Mouse (Mus musculus): ENCODE results near the gene Olfr847. TPM values are rescaled to one million over a fixed set of nuclear protein-coding genes. Genes with fewer than 3 reads are reported as not detected.

Gene Olfr847
- polyA plus RNA-seq (2014; fragmentation: Nextera tagmentation; extraction: Ambion mirVana), result not detected in 2 replicates

DNA sequence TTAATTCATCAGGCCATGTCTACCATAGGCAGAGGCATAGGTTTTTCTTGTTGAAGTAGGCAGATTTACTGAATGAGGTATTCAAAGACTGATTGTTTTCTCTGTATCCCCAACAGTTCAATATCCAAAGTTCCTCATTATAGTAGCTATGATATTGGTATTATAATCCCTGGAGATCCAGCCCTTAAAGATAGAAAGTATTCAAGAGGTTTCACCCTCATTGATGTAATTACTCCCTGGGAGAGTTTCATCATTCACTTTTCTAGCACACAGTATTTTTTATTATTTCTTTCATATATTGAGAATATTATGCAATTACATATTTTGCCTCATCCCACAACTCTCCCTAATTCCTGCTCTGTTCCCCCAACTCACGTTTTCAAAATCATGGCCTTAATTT is at the start of gene Olfr847:
Gene Olfr847 (minus strand): TSS at position 101 of the 400 bp plus-strand sequence.
- H3K4me1 ChIP-seq (ENCODE audit: control insufficient read depth, insufficient read depth, low read length), result no peaks in the 10 kb centered on the region
- H3K27ac ChIP-seq (replicated peaks; ENCODE audit: low read depth, low read length), result no peak within 1 kb of the TSS
- WGBS, result 75% methylated on average over 1 of the region's 1 CpGs
- ATAC-seq (ENCODE audit: insufficient number of reproducible peaks, low FRiP score, low TSS enrichment, low read depth) (no peak), DNase-seq (ENCODE audit: low spot score) (no peak)
- no peak within 1 kb of the TSS for H3K4me2 ChIP-seq (ENCODE audit: low read depth, severe bottlenecking)
- no peaks in the 10 kb centered on the region for H3K9me3 ChIP-seq (ENCODE audit: control insufficient read depth, low read length)
- H3K9ac ChIP-seq (ENCODE audit: low read length), result no peak within 1 kb of the TSS
- no peaks in the 10 kb centered on the region for H3K36me3 ChIP-seq (ENCODE audit: control insufficient read depth, insufficient read depth, low read length)
- H3K27me3 ChIP-seq (ENCODE audit: control insufficient read depth, insufficient read depth, low read length), result no peaks in the 10 kb centered on the region
- no peak within 1 kb of the TSS for H3K4me3 ChIP-seq (ENCODE audit: low read depth, low read length)

DNA sequence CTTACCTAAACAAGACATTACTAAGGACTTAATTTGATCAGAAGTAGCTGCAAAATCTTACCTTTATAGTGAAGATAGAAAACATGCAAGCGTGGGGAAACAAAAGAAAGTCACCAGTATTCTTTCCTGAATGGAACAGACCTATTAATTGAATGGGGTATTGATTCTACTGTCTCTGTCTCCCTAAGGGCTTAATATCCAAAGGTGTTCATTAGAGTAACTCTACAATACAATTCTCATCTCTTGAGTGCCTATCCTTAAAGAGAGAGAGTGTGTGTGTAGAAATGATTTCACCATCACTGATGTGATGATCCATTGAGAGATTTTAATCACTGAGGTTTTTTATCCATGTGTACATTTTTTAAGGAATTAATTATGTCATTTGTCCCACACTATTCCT is 14.6 kb downstream of the Olfr847 start, which contains the start of gene Olfr846:
Gene Olfr846 (minus strand): TSS at position 101 of the 400 bp plus-strand sequence.
- Histone ChIP-seq H3K27ac (replicated peaks; ENCODE audit: low read depth, low read length) (no peak within 1 kb of the TSS), H3K9ac (ENCODE audit: low read length) (no peak within 1 kb of the TSS), H3K4me2 (ENCODE audit: low read depth, severe bottlenecking) (no peak within 1 kb of the TSS), H3K27me3 (ENCODE audit: control insufficient read depth, insufficient read depth, low read length) (no peaks in the 10 kb centered on the region), H3K4me3 (ENCODE audit: low read depth, low read length) (no peak within 1 kb of the TSS), H3K36me3 (ENCODE audit: control insufficient read depth, insufficient read depth, low read length) (no peaks in the 10 kb centered on the region), H3K4me1 (ENCODE audit: control insufficient read depth, insufficient read depth, low read length) (no peaks in the 10 kb centered on the region), H3K9me3 (ENCODE audit: control insufficient read depth, low read length) (0 out of 2 replicates have a peak, but pooled peaks cover 2% of the 10 kb centered on the region)
- DNase-seq (ENCODE audit: low spot score) (no peak), ATAC-seq (ENCODE audit: insufficient number of reproducible peaks, low FRiP score, low TSS enrichment, low read depth) (no peak)
- 69% methylated on average over 1 of the region's 1 CpGs for WGBS

DNA sequence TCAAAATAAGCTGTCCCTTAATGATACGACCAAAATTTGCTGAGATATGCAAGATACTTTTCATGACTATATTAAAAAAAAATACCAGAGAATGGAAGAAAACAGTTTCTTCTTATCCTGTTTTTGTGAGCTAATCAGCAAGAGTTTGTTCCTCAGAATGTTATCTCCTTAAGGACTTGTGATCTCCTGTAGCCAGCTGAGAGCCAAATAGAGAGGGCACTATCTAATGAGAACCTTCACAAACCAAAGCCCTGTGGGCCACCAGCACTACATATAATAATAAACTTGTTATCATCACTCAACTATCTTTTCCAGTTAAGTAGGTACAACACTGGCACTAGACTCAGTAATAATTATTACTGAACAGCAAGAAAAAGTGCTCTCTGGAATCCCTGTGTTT is 42.3 kb downstream of the Olfr847 start, which contains the start of gene Olfr845:
Gene Olfr845 (plus strand): TSS at position 301 of the 400 bp plus-strand sequence.
- 80% methylated on average over 1 of the region's 1 CpGs for WGBS
- H3K27me3 ChIP-seq (ENCODE audit: control insufficient read depth, insufficient read depth, low read length), result no peaks in the 10 kb centered on the region
- no peak within 1 kb of the TSS for H3K27ac ChIP-seq (replicated peaks; ENCODE audit: low read depth, low read length)
- no peak for ATAC-seq (ENCODE audit: insufficient number of reproducible peaks, low FRiP score, low TSS enrichment, low read depth)
- no peak within 1 kb of the TSS for H3K9ac ChIP-seq (ENCODE audit: low read length)
- no peak within 1 kb of the TSS for H3K4me3 ChIP-seq (ENCODE audit: low read depth, low read length)
- no peak within 1 kb of the TSS for H3K4me2 ChIP-seq (ENCODE audit: low read depth, severe bottlenecking)
- no peak for DNase-seq (ENCODE audit: low spot score)
- H3K4me1 ChIP-seq (ENCODE audit: control insufficient read depth, insufficient read depth, low read length), result no peaks in the 10 kb centered on the region
- H3K9me3 ChIP-seq (ENCODE audit: control insufficient read depth, low read length), result no peaks in the 10 kb centered on the region; the same call in 1 of the 2 replicates
- no peaks in the 10 kb centered on the region for H3K36me3 ChIP-seq (ENCODE audit: control insufficient read depth, insufficient read depth, low read length)

Other genes with a start within 250 kb of the Olfr847 start
- not detected in 2 replicates for gene Olfr837, start 242.4 kb downstream of the Olfr847 start, polyA plus RNA-seq (2014; fragmentation: Nextera tagmentation; extraction: Ambion mirVana)
- not detected in 2 replicates for gene Olfr839-ps1, start 201.4 kb downstream of the Olfr847 start, polyA plus RNA-seq (2014; fragmentation: Nextera tagmentation; extraction: Ambion mirVana)
- gene Olfr843, start 126.7 kb downstream of the Olfr847 start, polyA plus RNA-seq (2014; fragmentation: Nextera tagmentation; extraction: Ambion mirVana), result not detected in 2 replicates
- not detected in 2 replicates for gene Olfr844, start 62.3 kb downstream of the Olfr847 start, polyA plus RNA-seq (2014; fragmentation: Nextera tagmentation; extraction: Ambion mirVana)
- gene Olfr845, start 42.2 kb downstream of the Olfr847 start, polyA plus RNA-seq (2014; fragmentation: Nextera tagmentation; extraction: Ambion mirVana), result not detected in 2 replicates
- not detected in 2 replicates for gene Olfr846, start 14.7 kb downstream of the Olfr847 start, polyA plus RNA-seq (2014; fragmentation: Nextera tagmentation; extraction: Ambion mirVana)
- not detected in 2 replicates for gene Olfr849, start 61.6 kb upstream of the Olfr847 start, polyA plus RNA-seq (2014; fragmentation: Nextera tagmentation; extraction: Ambion mirVana)
- gene Olfr850, start 99.6 kb upstream of the Olfr847 start, polyA plus RNA-seq (2014; fragmentation: Nextera tagmentation; extraction: Ambion mirVana), result not detected in 2 replicates
- not detected in 2 replicates for gene Olfr851, start 114.6 kb upstream of the Olfr847 start, polyA plus RNA-seq (2014; fragmentation: Nextera tagmentation; extraction: Ambion mirVana)
- not detected in 2 replicates for gene Olfr853, start 162.4 kb upstream of the Olfr847 start, polyA plus RNA-seq (2014; fragmentation: Nextera tagmentation; extraction: Ambion mirVana)
- not detected in 2 replicates for gene Olfr854, start 188.7 kb upstream of the Olfr847 start, polyA plus RNA-seq (2014; fragmentation: Nextera tagmentation; extraction: Ambion mirVana)
- gene Olfr855, start 203.9 kb upstream of the Olfr847 start, polyA plus RNA-seq (2014; fragmentation: Nextera tagmentation; extraction: Ambion mirVana), result not detected in 2 replicates
- 36.4 and 39.2 TPM in 2 replicates for gene Zfp317, start 243.4 kb upstream of the Olfr847 start, polyA plus RNA-seq (2014; fragmentation: Nextera tagmentation; extraction: Ambion mirVana)

Data from limb, embryonic 11.5 days (tissue).